Comparison of ENCODE assay signal across 16 mouse cellular contexts in genomic region chr15:88842300-88842673, GRCm38 (mm10). TPM values are rescaled to one million over a fixed set of nuclear protein-coding genes. Genes with fewer than 3 reads are reported as not detected.
A peak's percentile ranks its signal among the peaks of the same experiment; 100 is the strongest.
DNase-seq lines count a peak whose midpoint lies in the region; ATAC-seq and TF ChIP-seq lines count a peak whose summit lies in the region.
"Had no signal": no experiment of that assay in that cellular context is flagged by ENCODE, and none has a peak within 500 bp of the region (broad histone marks: within the 10 kb centered on the region; RNA-seq: fewer than 3 reads in every experiment).

No protein-coding gene starts in this region.

- no peaks in the 10 kb centered on the region for H3K9me3 ChIP-seq in hindbrain, embryonic 16.5 days (ENCODE audit: control insufficient read depth, low read length)
- H3K9me3 ChIP-seq in hindbrain, embryonic 14.5 days (ENCODE audit: control insufficient read depth, low read length): no peaks in the 10 kb centered on the region
- no peaks in the 10 kb centered on the region for H3K9me3 ChIP-seq in midbrain, embryonic 16.5 days (replicated peaks; ENCODE audit: control insufficient read depth, low read length, poor library complexity, severe bottlenecking)
- H3K9me3 ChIP-seq: embryonic facial prominence, embryonic 12.5 days; forebrain, embryonic 15.5 days; G1E had no signal

- no peaks in the 10 kb centered on the region for H3K36me3 ChIP-seq in hindbrain, embryonic 16.5 days (ENCODE audit: control insufficient read depth, insufficient read depth, low read length)
- no peaks in the 10 kb centered on the region for H3K36me3 ChIP-seq in hindbrain, embryonic 14.5 days (replicated peaks; ENCODE audit: control insufficient read depth, insufficient read depth)
- no peaks in the 10 kb centered on the region for H3K36me3 ChIP-seq in midbrain, embryonic 16.5 days (ENCODE audit: control insufficient read depth, insufficient read depth, low read length)
- H3K36me3 ChIP-seq: embryonic facial prominence, embryonic 12.5 days; forebrain, embryonic 15.5 days; G1E had no signal

- H3K27ac ChIP-seq in cerebellum, adult 2 months (ENCODE audit: insufficient read depth, low read length): 0 out of 2 replicates have a peak overlapping the region, but pooled peaks have one; percentile 0
- peak overlapping the region; percentile 34; the same call in 1 of the 2 replicates for H3K27ac ChIP-seq in hindbrain, embryonic 16.5 days (ENCODE audit: low read depth, low read length)
- no peak overlapping the region for H3K27ac ChIP-seq in hindbrain, embryonic 14.5 days
- H3K27ac ChIP-seq in left cerebral cortex, adult 2 months: peak overlapping the region; percentile 16; the same call in 1 of the 2 replicates
- H3K27ac ChIP-seq in midbrain, embryonic 16.5 days (ENCODE audit: low read length): no peak overlapping the region
- H3K27ac ChIP-seq: embryonic facial prominence, embryonic 12.5 days; forebrain, embryonic 15.5 days had no signal

- peaks cover 60% of the 10 kb centered on the region for H3K4me1 ChIP-seq in cerebellum, adult 2 months (ENCODE audit: control insufficient read depth, insufficient read depth, low read length)
- H3K4me1 ChIP-seq in hindbrain, embryonic 16.5 days (ENCODE audit: control insufficient read depth, insufficient read depth, low read depth, low read length): peaks cover 15% of the 10 kb centered on the region
- H3K4me1 ChIP-seq in hindbrain, embryonic 14.5 days (replicated peaks; ENCODE audit: control insufficient read depth, insufficient read depth, low read length): peaks cover 18% of the 10 kb centered on the region
- H3K4me1 ChIP-seq in midbrain, embryonic 16.5 days (ENCODE audit: control insufficient read depth, insufficient read depth, low read length): peaks cover 15% of the 10 kb centered on the region; the same call in 1 of the 2 replicates

- no peak for TF ChIP-seq CTCF in cerebellum, adult 2 months (IDR thresholded peaks at IDR 0.05; ENCODE audit: borderline replicate concordance, insufficient read depth, low read depth, low read length)
- no peak for TF ChIP-seq CTCF in left cerebral cortex, adult 2 months (IDR thresholded peaks at IDR 0.05)

- WGBS in cerebellum, adult 2 months: 22% methylated on average over 3 of the region's 3 CpGs
- WGBS in hindbrain, embryonic 16.5 days: 79% methylated on average over 3 of the region's 3 CpGs
- 84% methylated on average over 3 of the region's 3 CpGs for WGBS in hindbrain, embryonic 14.5 days
- WGBS in midbrain, embryonic 16.5 days: 78% methylated on average over 3 of the region's 3 CpGs

- peak; percentile 8; the same call in 1 of the 2 replicates for ATAC-seq in hindbrain, embryonic 16.5 days
- ATAC-seq in hindbrain, embryonic 14.5 days (ENCODE audit: low FRiP score): no peak
- no peak for ATAC-seq in midbrain, embryonic 16.5 days
- ATAC-seq: CD4-positive, CD25-positive, alpha-beta regulatory T cell, adult 4 months; forebrain, embryonic 15.5 days had no signal

- no peak overlapping the region for H3K4me3 ChIP-seq in cerebellum, adult 2 months (replicated peaks; ENCODE audit: insufficient read depth, low read depth, low read length)
- H3K4me3 ChIP-seq in hindbrain, embryonic 16.5 days (ENCODE audit: low read length): no peak overlapping the region
- H3K4me3 ChIP-seq in hindbrain, embryonic 14.5 days (replicated peaks; ENCODE audit: low read length): no peak overlapping the region
- H3K4me3 ChIP-seq in left cerebral cortex, adult 2 months: no peak overlapping the region
- H3K4me3 ChIP-seq in midbrain, embryonic 16.5 days (ENCODE audit: low read depth, low read length): no peak overlapping the region
- H3K4me3 ChIP-seq: embryonic facial prominence, embryonic 12.5 days; forebrain, embryonic 15.5 days had no signal

- intact Hi-C loops in left cerebral cortex, adult 2 months (cut with DNase I): no loop called here

- no peaks in the 10 kb centered on the region for H3K27me3 ChIP-seq in cerebellum, adult 2 months (ENCODE audit: control insufficient read depth, insufficient read depth, low read length)
- H3K27me3 ChIP-seq in hindbrain, embryonic 16.5 days (replicated peaks; ENCODE audit: control insufficient read depth, insufficient read depth, low read length): no peaks in the 10 kb centered on the region
- H3K27me3 ChIP-seq in hindbrain, embryonic 14.5 days (ENCODE audit: control insufficient read depth, insufficient read depth, low read length): no peaks in the 10 kb centered on the region
- H3K27me3 ChIP-seq in midbrain, embryonic 16.5 days (ENCODE audit: control insufficient read depth, insufficient read depth, low read depth, low read length): no peaks in the 10 kb centered on the region
- H3K27me3 ChIP-seq: embryonic facial prominence, embryonic 12.5 days; forebrain, embryonic 15.5 days had no signal

- no peak overlapping the region for H3K9ac ChIP-seq in hindbrain, embryonic 16.5 days (ENCODE audit: low read depth, low read length)
- H3K9ac ChIP-seq in hindbrain, embryonic 14.5 days: no peak overlapping the region
- no peak overlapping the region for H3K9ac ChIP-seq in midbrain, embryonic 16.5 days (ENCODE audit: low read depth, low read length)
- H3K9ac ChIP-seq: embryonic facial prominence, embryonic 12.5 days; forebrain, embryonic 15.5 days had no signal

- no peak for TF ChIP-seq POLR2A in cerebellum, adult 2 months (IDR thresholded peaks at IDR 0.05; ENCODE audit: borderline replicate concordance, insufficient read depth, low read length)

- no peak for DNase-seq in cerebellum, adult 2 months
- DNase-seq in cerebellum, adult 8-10 months: no peak
- DNase-seq in hindbrain, embryonic 14.5 days (ENCODE audit: low spot score): no peak
- DNase-seq in left cerebral cortex, adult 2 months (ENCODE audit: extremely low spot score in 1 of 2, low spot score in 2 of 2): no peak
- no peak for DNase-seq in left cerebral cortex, adult 11 months (ENCODE audit: low spot score)
- DNase-seq: adrenal gland, adult 8-10 months; adrenal gland, postnatal 36 days; B cell, adult 2 months; gastrocnemius, postnatal 36 days; heart, postnatal 10 days had no signal

- no peak overlapping the region for H3K4me2 ChIP-seq in hindbrain, embryonic 16.5 days (ENCODE audit: low read length)
- H3K4me2 ChIP-seq in hindbrain, embryonic 14.5 days (replicated peaks): no peak overlapping the region
- H3K4me2 ChIP-seq in midbrain, embryonic 16.5 days (ENCODE audit: low read length): no peak overlapping the region
- H3K4me2 ChIP-seq: embryonic facial prominence, embryonic 12.5 days; forebrain, embryonic 15.5 days had no signal

RNA-seq across cellular contexts. Expression of gene Pim3, which starts 19.7 kb away (rescaled TPM):
- polyA plus RNA-seq in cerebellum, adult 2 months (2012; rRNA removed): 23.4 and 24.2 TPM in 2 replicates
- polyA plus RNA-seq in hindbrain, embryonic 16.5 days (2015; fragmentation: Nextera tagmentation; extraction: Ambion mirVana): 71.4 and 77.4 TPM in 2 replicates
- 52.1 and 61.0 TPM in 2 replicates for polyA plus RNA-seq in hindbrain, embryonic 14.5 days (2014; fragmentation: Nextera tagmentation; extraction: Ambion mirVana)
- 10 to 100 TPM; 46.8 to 50.0 TPM for total RNA-seq in left cerebral cortex, adult 2 months (2021)
- 64.7 and 67.5 TPM in 2 replicates for polyA plus RNA-seq in midbrain, embryonic 16.5 days (2015; fragmentation: Nextera tagmentation; extraction: Ambion mirVana)

RNA-seq across cellular contexts. Expression of gene Creld2, which starts 22.8 kb away (rescaled TPM):
- polyA plus RNA-seq in cerebellum, adult 2 months (2012; rRNA removed): 28.6 and 32.0 TPM in 2 replicates
- 61.0 and 61.9 TPM in 2 replicates for polyA plus RNA-seq in hindbrain, embryonic 16.5 days (2015; fragmentation: Nextera tagmentation; extraction: Ambion mirVana)
- 59.5 and 64.0 TPM in 2 replicates for polyA plus RNA-seq in hindbrain, embryonic 14.5 days (2014; fragmentation: Nextera tagmentation; extraction: Ambion mirVana)
- total RNA-seq in left cerebral cortex, adult 2 months (2021): 10 to 100 TPM; 22.1 to 26.3 TPM
- 60.6 and 66.4 TPM in 2 replicates for polyA plus RNA-seq in midbrain, embryonic 16.5 days (2015; fragmentation: Nextera tagmentation; extraction: Ambion mirVana)

RNA-seq across cellular contexts. Expression of gene Alg12, which starts 23.2 kb away (rescaled TPM):
- 17.3 and 18.5 TPM in 2 replicates for polyA plus RNA-seq in cerebellum, adult 2 months (2012; rRNA removed)
- 9.5 and 10.1 TPM in 2 replicates for polyA plus RNA-seq in hindbrain, embryonic 16.5 days (2015; fragmentation: Nextera tagmentation; extraction: Ambion mirVana)
- 9.0 and 10.0 TPM in 2 replicates for polyA plus RNA-seq in hindbrain, embryonic 14.5 days (2014; fragmentation: Nextera tagmentation; extraction: Ambion mirVana)
- 10 to 100 TPM; 13.3 to 14.4 TPM for total RNA-seq in left cerebral cortex, adult 2 months (2021)
- 7.8 and 9.4 TPM in 2 replicates for polyA plus RNA-seq in midbrain, embryonic 16.5 days (2015; fragmentation: Nextera tagmentation; extraction: Ambion mirVana)

Comparison
In these comparisons a context has a peak if more than half of its experiments do, and no peak if none do; other contexts are left out.
1. H3K27ac ChIP-seq: peak in cerebellum, adult 2 months (single experiment), hindbrain, embryonic 16.5 days (single experiment) and left cerebral cortex, adult 2 months (single experiment); none in hindbrain, embryonic 14.5 days (single experiment) and midbrain, embryonic 16.5 days (single experiment).